Mouse (Mus musculus) midbrain, embryonic 11.5 days (tissue): Measurements from ENCODE around the gene Olfr1062. TPM values are rescaled to one million over a fixed set of nuclear protein-coding genes. Genes with fewer than 3 reads are reported as not detected.
"Not testable (repeated sequence)": the region's sequence is repeated elsewhere in the genome, so short reads cannot be mapped to it uniquely, and the experiment has no call there.

ENCODE experiments used
- ATAC-seq: fragments of 200-750 bp; cut with Nextera tagmentation; 2 replicates; pipeline ENCODE4 v1.8.0; 2017; ENCODE audit warnings: moderate TSS enrichment, moderate library complexity; ENCODE audit not compliant: low FRiP score
- DNase-seq: peaks from one replicate; pipeline ENCODE4 v3.0.0; 2015; ENCODE audit warnings: low spot score; ENCODE audit errors: missing footprints
- H3K27ac ChIP-seq: fragments of 300-500 bp; sonication (generic); 2 replicates; pipeline ENCODE4 v1.5.1; 2014; ENCODE audit warnings: low read depth, low read length
- H3K27me3 ChIP-seq: fragments of 300-500 bp; sonication (generic); 2 replicates; pipeline ENCODE4 v1.6.1; 2014; ENCODE audit warnings: mild to moderate bottlenecking, low read length, moderate library complexity, mixed read lengths; ENCODE audit not compliant: control insufficient read depth, insufficient read depth
- H3K36me3 ChIP-seq: fragments of 300-500 bp; sonication (generic); 2 replicates; pipeline ENCODE4 v1.6.1; 2014; ENCODE audit warnings: mild to moderate bottlenecking, low read length, moderate library complexity, mixed read lengths; ENCODE audit not compliant: control insufficient read depth, insufficient read depth
- H3K4me1 ChIP-seq: fragments of 300-500 bp; sonication (generic); 2 replicates; pipeline ENCODE4 v1.6.1; 2014; ENCODE audit warnings: low read length; ENCODE audit not compliant: control insufficient read depth, insufficient read depth
- H3K4me2 ChIP-seq: fragments of 300-500 bp; sonication (generic); 2 replicates; pipeline ENCODE4 v1.6.1; 2014; ENCODE audit warnings: mild to moderate bottlenecking, moderate library complexity
- H3K4me3 ChIP-seq: fragments of 300-500 bp; sonication (generic); 2 replicates; pipeline ENCODE4 v1.5.1; 2014; ENCODE audit warnings: low read depth, low read length
- H3K9ac ChIP-seq: fragments of 300-500 bp; sonication (generic); 2 replicates; pipeline ENCODE4 v1.6.1; 2014; ENCODE audit warnings: low read length
- H3K9me3 ChIP-seq: fragments of 300-500 bp; sonication (generic); 2 replicates; pipeline ENCODE4 v1.6.1; 2016; ENCODE audit warnings: low read length; ENCODE audit not compliant: control insufficient read depth
- WGBS: fragments of 180-500 bp; shearing (Covaris S2); extraction: QIAGEN DNeasy Blood & Tissue Kit; methylation state at CpG from one replicate; pipeline ENCODE4 v1.1.7; 2014; 5-methylcytosine and 5-hydroxymethylcytosine counted together
- polyA plus RNA-seq: library from polyadenylated mRNA; unstranded; fragments of >200 nt; fragmentation: Nextera tagmentation; extraction: Ambion mirVana; gene quantifications from 2 replicates; pipeline ENCODE4 v1.2.1, GENCODE M21; 2014

Olfr1062 gene
- polyA plus RNA-seq: not detected in 2 replicates

DNA sequence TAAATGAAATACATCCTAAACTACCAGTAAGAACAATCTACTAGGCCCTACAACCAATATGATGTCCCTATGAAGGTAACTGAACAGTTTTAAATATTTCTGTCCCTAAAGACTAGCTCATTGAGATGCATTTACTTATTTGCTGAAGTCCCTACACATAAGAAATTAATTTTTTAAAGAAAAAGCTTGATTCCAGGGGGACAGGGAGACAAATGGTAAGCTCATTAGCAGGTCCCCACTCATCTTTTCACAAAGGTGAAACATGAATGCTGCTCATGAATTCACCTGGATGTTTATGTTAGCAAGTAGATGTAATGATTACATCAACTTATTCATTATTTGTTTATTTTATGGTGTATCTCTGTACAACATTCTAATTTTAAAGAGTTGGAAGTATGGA, at the start of gene Olfr1062:
Gene Olfr1062, minus strand, starts transcription at position 101 of the 400 bp plus-strand sequence.
- not testable (repeated sequence) for H3K36me3 ChIP-seq, H3K27me3 ChIP-seq, H3K9ac ChIP-seq, H3K9me3 ChIP-seq, ATAC-seq, H3K4me2 ChIP-seq, H3K27ac ChIP-seq, DNase-seq, H3K4me1 ChIP-seq, H3K4me3 ChIP-seq

DNA sequence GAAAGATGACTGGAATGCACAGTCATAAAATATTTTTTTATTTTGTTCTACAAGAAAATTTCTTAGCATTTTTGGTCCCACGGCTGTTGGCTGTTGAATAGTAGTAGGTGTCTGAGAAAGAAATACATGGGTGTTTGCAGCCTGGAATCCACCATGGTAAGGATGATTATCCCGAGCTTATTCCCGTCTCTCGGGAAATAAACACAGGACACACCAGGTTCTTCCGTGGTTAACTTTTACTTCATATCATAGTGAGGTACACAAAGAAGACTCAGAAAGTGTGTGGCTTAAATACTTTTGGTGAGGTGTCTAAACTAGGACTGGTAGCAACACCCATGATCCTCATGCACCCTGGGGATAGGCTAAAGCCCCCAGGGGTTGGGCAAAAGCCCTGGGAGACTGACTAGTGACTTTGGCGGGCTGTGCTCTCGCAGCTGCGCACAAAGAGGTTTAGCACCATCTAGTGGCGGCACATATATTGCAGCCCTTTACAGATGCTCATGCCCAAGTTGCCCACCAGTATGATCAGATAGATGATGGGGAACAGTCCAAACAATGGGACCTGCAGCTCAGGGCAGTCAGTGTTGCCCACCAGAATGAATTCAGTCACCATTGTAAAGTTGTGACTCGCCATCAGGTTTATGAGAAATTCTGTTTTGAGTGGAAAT, 38.0 kb upstream of the Olfr1062 start:
- ATAC-seq (peak; percentile 85), DNase-seq (peak; percentile 93)
- Histone ChIP-seq H3K9ac (no peak overlapping the region), H3K27me3 (no peaks in the 10 kb centered on the region), H3K36me3 (no peaks in the 10 kb centered on the region), H3K4me2 (no peak overlapping the region), H3K27ac (no peak overlapping the region), H3K4me1 (no peaks in the 10 kb centered on the region), H3K9me3 (no peaks in the 10 kb centered on the region), H3K4me3 (no peak overlapping the region)
- 42% methylated on average over 10 of the region's 10 CpGs for WGBS

DNA sequence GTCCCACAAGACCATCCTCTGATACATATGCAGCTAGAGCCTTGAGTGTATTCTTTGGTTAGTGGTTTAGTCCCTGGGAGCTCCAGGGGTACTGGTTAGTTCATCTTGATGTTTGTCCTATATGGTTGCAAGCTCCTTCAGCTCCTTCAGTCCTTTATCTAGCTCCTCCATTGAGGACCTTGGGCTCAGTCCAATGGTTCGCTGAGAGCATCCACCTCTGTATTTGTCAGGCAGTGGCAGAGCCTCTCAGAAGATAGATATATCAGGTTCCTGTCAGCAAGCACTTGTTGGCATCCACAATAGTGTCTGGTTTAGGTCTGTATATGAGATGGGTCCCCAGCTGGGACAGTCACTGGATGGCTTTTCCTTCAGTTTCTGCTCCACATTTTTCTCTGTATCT, 33.9 kb upstream of the Olfr1062 start:
- DNase-seq: no peak
- no peak for ATAC-seq
- Histone ChIP-seq H3K4me2 (no peak overlapping the region), H3K9ac (no peak overlapping the region), H3K4me3 (no peak overlapping the region), H3K36me3 (no peaks in the 10 kb centered on the region), H3K27me3 (no peaks in the 10 kb centered on the region), H3K27ac (no peak overlapping the region), H3K4me1 (no peaks in the 10 kb centered on the region), H3K9me3 (no peaks in the 10 kb centered on the region)
- 89% methylated on average over 1 of the region's 1 CpGs for WGBS

DNA sequence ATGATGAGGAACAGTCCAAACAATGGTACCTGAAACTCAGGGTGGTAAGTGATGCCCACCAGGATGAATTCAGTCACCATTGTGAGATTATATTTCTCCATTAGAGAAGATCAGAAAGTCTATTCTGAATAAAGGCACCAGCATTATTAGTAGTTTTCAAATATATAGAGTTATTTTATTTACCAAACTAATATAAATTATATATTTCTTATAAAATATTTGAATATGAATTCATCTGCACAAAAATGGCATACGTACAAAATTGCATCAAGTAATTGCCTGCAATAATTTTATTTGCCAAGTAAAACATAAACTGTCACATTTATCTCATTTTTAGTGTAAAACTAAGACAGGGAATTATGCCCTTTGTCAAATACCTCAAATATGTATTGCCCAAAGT, 29.6 kb upstream of the Olfr1062 start, which contains the start of gene Olfr1066:
Gene Olfr1066, minus strand, starts transcription at position 101 of the 400 bp plus-strand sequence.
- no peaks in the 10 kb centered on the region for H3K36me3 ChIP-seq
- no peak for ATAC-seq
- DNase-seq: no peak
- no peaks in the 10 kb centered on the region for H3K9me3 ChIP-seq
- WGBS: 90% methylated on average over 1 of the region's 1 CpGs
- H3K27ac ChIP-seq: no peak within 1 kb of the TSS
- no peak within 1 kb of the TSS for H3K9ac ChIP-seq
- no peaks in the 10 kb centered on the region for H3K27me3 ChIP-seq
- H3K4me2 ChIP-seq: no peak within 1 kb of the TSS
- H3K4me3 ChIP-seq: no peak within 1 kb of the TSS
- H3K4me1 ChIP-seq: no peaks in the 10 kb centered on the region

- not testable (repeated sequence) for H3K9ac ChIP-seq, H3K4me2 ChIP-seq, H3K4me3 ChIP-seq, ATAC-seq, H3K9me3 ChIP-seq, H3K27me3 ChIP-seq, H3K4me1 ChIP-seq, H3K27ac ChIP-seq, H3K36me3 ChIP-seq, DNase-seq
- WGBS: no CpG with 5 or more reads among the region's 1 CpGs
These were observed 23.9 kb upstream of the Olfr1062 start, which contains the start of gene Olfr1065 for GRCm38 (mm10) chr2:86450491-86450890. Gene Olfr1065 (minus strand): TSS chr2:86450591.

DNA sequence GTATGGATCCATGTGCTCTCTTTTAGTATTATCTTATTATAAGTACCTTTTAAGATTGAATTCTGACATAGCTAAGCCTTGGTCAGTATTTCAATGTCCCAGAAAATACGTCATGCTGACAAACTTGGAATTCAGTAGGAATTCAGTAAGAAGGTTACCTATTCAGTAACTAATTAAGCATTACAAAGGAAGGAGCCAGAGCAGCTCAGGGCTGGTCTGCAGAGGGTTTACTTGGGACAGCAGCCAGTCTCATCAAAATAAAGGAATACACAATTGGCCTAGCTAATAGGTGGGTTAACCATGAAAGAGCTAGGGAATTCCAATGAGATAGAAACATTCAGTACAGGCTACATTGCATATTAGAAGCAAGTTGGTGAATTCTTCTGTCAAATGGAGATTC, 15.6 kb upstream of the Olfr1062 start:
- 47% methylated on average over 1 of the region's 1 CpGs for WGBS
- not testable (repeated sequence) for H3K4me3 ChIP-seq, H3K4me1 ChIP-seq, H3K4me2 ChIP-seq, H3K27me3 ChIP-seq, H3K27ac ChIP-seq, H3K9ac ChIP-seq, H3K36me3 ChIP-seq, ATAC-seq, H3K9me3 ChIP-seq, DNase-seq

DNA sequence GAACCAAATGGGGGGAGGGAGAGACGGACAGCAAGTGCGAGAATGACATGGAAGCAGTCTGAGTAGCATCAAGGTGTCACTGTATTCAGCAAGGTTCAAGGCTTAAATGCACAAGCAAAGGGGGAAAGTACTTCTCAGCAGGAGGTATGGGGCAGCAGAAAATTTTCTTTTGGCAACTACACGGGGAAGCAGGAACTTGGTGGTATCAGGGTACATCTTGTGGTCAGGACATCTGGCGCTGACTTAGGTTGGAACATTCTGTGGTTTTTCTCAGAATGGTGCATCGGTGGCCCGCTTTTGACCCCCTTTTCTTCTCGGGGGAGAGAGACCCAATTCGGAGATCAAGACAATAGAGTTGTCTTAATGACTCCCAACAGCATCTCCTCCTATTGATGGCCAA, 2.0 kb upstream of the Olfr1062 start:
- DNase-seq, H3K36me3 ChIP-seq, ATAC-seq, H3K27me3 ChIP-seq, H3K4me2 ChIP-seq, H3K4me1 ChIP-seq, H3K27ac ChIP-seq, H3K9me3 ChIP-seq, H3K4me3 ChIP-seq, H3K9ac ChIP-seq: not testable (repeated sequence)
- 87% methylated on average over 8 of the region's 8 CpGs for WGBS

DNA sequence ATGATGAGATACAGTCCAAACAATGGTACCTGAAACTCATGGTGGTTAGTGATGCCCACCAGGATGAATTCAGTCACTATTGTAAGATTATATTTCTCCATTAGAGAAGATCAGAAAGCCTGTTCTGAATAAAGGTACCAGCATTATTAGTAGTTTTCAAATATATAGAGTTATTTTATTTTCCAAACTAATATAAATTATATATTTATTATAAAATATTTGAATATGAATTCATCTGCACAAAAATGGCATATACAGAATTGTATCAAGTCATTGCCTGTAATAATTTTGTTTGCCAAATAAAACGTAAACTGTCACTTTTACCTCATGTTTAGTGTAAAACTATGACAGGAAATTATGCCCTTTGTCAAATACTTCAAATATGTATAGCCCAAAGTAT, 12.6 kb downstream of the Olfr1062 start, which contains the start of gene Olfr1061:
Gene Olfr1061, minus strand, starts transcription at position 101 of the 400 bp plus-strand sequence.
- WGBS: 88% methylated on average over 1 of the region's 1 CpGs
- no peaks in the 10 kb centered on the region for H3K9me3 ChIP-seq
- no peak for DNase-seq
- H3K36me3 ChIP-seq: no peaks in the 10 kb centered on the region
- ATAC-seq: no peak
- no peak within 1 kb of the TSS for H3K4me3 ChIP-seq
- no peaks in the 10 kb centered on the region for H3K27me3 ChIP-seq
- no peak within 1 kb of the TSS for H3K9ac ChIP-seq
- no peak within 1 kb of the TSS for H3K27ac ChIP-seq
- H3K4me2 ChIP-seq: no peak within 1 kb of the TSS
- H3K4me1 ChIP-seq: no peaks in the 10 kb centered on the region

DNA sequence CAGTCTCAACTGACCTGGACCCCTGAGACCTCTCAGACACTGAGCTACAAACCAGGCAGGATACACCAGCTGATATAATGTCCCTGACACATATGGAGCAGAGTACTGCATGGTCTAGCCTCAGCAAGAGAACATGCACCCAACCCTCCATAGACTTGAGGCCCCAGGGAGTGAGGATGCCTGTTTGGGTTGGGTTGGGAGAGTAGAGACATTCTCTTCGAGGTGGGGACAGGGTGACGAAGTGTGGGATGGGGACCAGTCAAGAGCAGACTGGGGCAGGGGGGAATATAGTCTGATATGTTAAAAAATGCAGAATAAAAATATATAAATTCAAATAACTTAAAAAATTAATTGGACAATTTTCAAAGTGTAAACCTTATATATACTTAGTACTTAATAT, 31.4 kb downstream of the Olfr1062 start:
- H3K9me3 ChIP-seq: no peaks in the 10 kb centered on the region
- H3K4me3 ChIP-seq: no peak overlapping the region
- DNase-seq (no peak), ATAC-seq (no peak)
- H3K36me3 ChIP-seq: no peaks in the 10 kb centered on the region
- H3K9ac ChIP-seq: no peak overlapping the region
- H3K27me3 ChIP-seq: no peaks in the 10 kb centered on the region
- no peak overlapping the region for H3K4me2 ChIP-seq
- no peaks in the 10 kb centered on the region for H3K4me1 ChIP-seq
- no peak overlapping the region for H3K27ac ChIP-seq
- 84% methylated on average over 2 of the region's 2 CpGs for WGBS
